Mouse (Mus musculus): ENCODE data around the gene Mindy4. TPM values are rescaled to one million over a fixed set of nuclear protein-coding genes. Genes with fewer than 3 reads are reported as not detected.

Mindy4 gene
- polyA plus RNA-seq, 1 experiment: 7.2 TPM

DNA sequence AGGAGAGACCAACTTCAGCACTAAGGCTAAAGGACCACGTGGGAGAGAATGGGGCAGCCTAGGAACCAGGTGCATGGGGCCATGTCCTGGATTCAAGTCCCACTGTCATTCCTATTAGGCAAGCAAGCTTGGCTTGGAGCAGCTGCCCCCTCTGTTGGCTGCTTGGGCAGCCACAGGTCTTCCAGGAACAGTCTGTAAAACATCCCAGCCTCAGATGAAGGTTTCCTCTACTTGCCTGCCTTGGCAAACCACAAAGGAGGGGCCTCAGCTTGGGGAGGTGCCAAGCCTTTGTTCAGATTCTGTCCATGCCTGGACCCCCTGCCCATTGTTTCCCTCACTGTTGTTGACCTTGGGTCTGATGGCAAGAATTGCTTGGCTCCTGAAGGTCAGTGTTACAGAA, 121.6 kb downstream of the Mindy4 start:
- Histone ChIP-seq H3K4me3 (ENCODE audit: insufficient read depth, low read length) (no peak overlapping the region), H3K4me1 (ENCODE audit: control insufficient read depth, insufficient read depth, low read length) (no peaks in the 10 kb centered on the region), H3K27ac (ENCODE audit: insufficient read depth, low read length) (no peak overlapping the region)
- TF ChIP-seq POLR2A (IDR thresholded peaks at IDR 0.05; ENCODE audit: extremely low read depth, insufficient read depth, low read length) (no peak), CTCF (IDR thresholded peaks at IDR 0.05; ENCODE audit: extremely low read depth, insufficient read depth, low read length) (no peak)

DNA sequence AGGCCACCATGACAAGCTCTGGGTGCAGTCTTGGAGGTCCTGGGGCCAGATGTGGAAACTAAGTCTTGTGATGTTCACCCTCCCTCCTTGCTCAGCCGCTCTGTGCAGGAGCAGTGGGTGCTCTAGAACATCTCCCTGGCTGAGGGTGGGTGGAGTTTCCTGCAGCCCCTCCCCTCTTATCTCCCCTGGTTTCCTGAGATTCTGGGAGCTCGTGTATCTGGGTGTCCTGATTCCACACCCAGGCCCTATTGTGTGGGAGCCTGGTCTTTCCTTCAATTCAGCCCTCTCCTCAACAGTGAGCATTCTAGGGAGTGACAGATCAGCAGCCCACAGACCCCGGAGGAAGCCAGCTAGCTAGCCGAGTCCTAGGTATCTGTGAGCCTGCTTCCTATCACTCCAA, 123.1 kb downstream of the Mindy4 start:
- H3K4me3 ChIP-seq (ENCODE audit: insufficient read depth, low read length): no peak overlapping the region
- TF ChIP-seq POLR2A (IDR thresholded peaks at IDR 0.05; ENCODE audit: extremely low read depth, insufficient read depth, low read length) (no peak), CTCF (IDR thresholded peaks at IDR 0.05; ENCODE audit: extremely low read depth, insufficient read depth, low read length) (no peak)
- no peaks in the 10 kb centered on the region for H3K4me1 ChIP-seq (ENCODE audit: control insufficient read depth, insufficient read depth, low read length)
- no peak overlapping the region for H3K27ac ChIP-seq (ENCODE audit: insufficient read depth, low read length)

DNA sequence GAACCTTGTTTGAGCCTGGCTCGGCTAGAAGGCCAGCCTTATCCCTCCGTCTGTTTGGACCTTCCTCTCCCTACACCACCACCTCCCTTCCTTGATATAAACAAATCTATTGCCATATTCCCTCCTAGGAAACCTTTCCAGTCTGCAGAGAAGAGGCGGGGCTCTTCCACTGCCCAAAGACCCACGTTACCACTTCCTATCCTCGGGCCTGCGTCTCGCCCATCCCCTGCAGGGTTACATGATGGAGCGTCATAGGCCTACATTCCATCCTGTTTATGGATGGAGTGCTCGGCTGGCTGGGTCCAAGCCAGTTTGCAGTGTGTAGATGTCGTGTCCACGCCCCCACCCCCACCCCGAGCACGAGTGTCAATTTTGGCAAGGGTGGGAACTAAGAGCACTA, 124.1 kb downstream of the Mindy4 start:
- no peaks in the 10 kb centered on the region for H3K4me1 ChIP-seq (ENCODE audit: control insufficient read depth, insufficient read depth, low read length)
- H3K27ac ChIP-seq (ENCODE audit: insufficient read depth, low read length): no peak overlapping the region
- no peak for TF ChIP-seq CTCF (IDR thresholded peaks at IDR 0.05; ENCODE audit: extremely low read depth, insufficient read depth, low read length)
- no peak overlapping the region for H3K4me3 ChIP-seq (ENCODE audit: insufficient read depth, low read length)

DNA sequence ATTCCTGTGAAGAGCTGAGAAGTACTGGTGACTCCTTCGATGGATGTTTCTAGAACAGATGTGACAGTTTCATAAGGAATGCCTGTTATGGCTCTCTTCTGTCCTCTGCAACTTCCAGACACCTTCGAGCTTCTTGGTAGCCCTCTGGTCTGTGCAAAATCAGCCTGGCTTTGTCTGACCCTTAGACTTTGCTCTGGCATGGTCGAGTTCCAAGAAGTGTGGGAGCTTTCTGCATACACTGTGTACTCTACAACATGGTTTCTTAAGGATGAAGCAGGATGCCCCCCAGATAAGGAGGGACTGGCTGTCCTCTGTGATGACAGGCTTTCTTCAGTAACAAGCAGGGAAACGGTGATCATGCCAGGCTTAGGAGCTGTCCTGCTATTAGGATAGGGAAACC, 125.0 kb downstream of the Mindy4 start:
- Histone ChIP-seq H3K4me3 (ENCODE audit: insufficient read depth, low read length) (no peak overlapping the region), H3K4me1 (ENCODE audit: control insufficient read depth, insufficient read depth, low read length) (no peaks in the 10 kb centered on the region), H3K27ac (ENCODE audit: insufficient read depth, low read length) (no peak overlapping the region)
- TF ChIP-seq CTCF (IDR thresholded peaks at IDR 0.05; ENCODE audit: extremely low read depth, insufficient read depth, low read length) (no peak), POLR2A (IDR thresholded peaks at IDR 0.05; ENCODE audit: extremely low read depth, insufficient read depth, low read length) (no peak)

DNA sequence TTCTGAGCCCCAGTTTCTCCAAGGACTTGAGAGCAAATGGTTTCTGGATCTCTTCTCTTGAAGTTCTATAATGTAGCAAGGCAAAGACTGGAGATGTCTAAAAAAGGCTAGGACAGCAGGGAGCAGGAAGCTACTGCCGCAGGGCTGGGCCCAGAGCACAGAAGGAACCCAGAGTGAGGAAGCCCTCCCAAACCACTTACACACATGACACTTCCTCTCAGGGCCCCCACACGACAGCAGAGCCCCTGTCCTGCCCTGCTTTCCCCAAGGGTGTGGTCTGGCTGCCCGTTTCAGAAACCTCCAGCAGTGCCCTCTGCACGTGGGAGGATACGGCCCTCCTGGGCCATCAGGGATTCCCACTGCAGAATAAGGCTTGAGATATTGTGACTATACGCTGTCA, 128.1 kb downstream of the Mindy4 start:
- no peak overlapping the region for H3K27ac ChIP-seq (ENCODE audit: insufficient read depth, low read length)
- H3K4me3 ChIP-seq (ENCODE audit: insufficient read depth, low read length): no peak overlapping the region
- no peaks in the 10 kb centered on the region for H3K4me1 ChIP-seq (ENCODE audit: control insufficient read depth, insufficient read depth, low read length)
- TF ChIP-seq POLR2A (IDR thresholded peaks at IDR 0.05; ENCODE audit: extremely low read depth, insufficient read depth, low read length) (no peak), CTCF (IDR thresholded peaks at IDR 0.05; ENCODE audit: extremely low read depth, insufficient read depth, low read length) (no peak)

DNA sequence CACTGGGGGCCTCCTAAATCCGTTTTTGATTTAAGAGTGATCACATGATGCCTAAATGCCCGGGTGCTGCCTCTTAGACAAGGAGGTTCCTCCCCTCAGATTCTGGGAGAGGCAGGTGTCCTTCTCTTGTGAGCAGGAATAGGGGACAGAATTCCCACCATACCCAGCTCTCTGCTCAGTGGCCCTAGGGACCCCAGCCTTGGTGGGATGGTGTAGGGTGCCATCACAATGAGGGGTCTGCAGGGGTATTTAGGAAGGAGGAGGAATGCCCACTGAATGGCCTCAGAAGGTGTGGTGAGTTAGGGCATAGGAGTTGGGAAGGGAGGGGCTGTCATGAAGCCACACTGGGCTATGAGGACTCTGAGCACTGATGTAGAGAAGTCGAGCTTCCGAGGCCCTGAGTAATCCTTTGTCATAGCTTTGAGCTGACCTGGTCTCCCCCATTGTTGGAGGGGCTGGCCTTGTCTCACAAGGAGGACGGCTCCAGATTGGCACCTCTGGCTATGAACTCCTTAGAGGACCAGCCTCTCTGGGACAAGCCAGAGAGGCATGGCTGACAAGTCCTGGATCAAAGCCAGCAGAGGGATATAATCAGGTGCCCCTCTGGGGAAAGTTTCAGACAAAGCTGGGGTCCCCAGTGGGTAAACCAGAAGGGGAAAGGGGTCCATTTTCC, 129.1 kb downstream of the Mindy4 start:
- Histone ChIP-seq H3K4me1 (ENCODE audit: control insufficient read depth, insufficient read depth, low read length) (no peaks in the 10 kb centered on the region), H3K27ac (ENCODE audit: insufficient read depth, low read length) (no peak overlapping the region), H3K4me3 (ENCODE audit: insufficient read depth, low read length) (no peak overlapping the region)
- TF ChIP-seq CTCF (IDR thresholded peaks at IDR 0.05; ENCODE audit: extremely low read depth, insufficient read depth, low read length) (no peak), POLR2A (IDR thresholded peaks at IDR 0.05; ENCODE audit: extremely low read depth, insufficient read depth, low read length) (no peak)

DNA sequence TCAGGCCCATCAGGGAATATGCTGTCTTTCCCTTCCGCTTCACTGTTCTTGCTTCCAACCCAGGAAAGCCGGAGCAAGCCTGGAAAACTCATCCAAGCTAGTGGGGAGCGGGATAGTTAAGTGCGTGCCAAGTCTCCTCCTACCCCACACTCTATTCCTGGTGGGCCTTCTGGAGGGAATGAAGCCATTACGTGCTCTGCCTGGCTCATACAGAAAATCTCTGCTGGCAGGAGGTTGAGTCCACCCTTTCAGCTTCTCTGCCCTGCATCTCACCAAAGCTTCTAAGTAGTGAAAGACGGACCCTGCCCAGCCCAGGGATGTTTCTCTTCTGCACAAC, 129.6 kb downstream of the Mindy4 start:
- Histone ChIP-seq H3K4me3 (ENCODE audit: insufficient read depth, low read length) (no peak overlapping the region), H3K27ac (ENCODE audit: insufficient read depth, low read length) (no peak overlapping the region), H3K4me1 (ENCODE audit: control insufficient read depth, insufficient read depth, low read length) (no peaks in the 10 kb centered on the region)
- TF ChIP-seq CTCF (IDR thresholded peaks at IDR 0.05; ENCODE audit: extremely low read depth, insufficient read depth, low read length) (no peak), POLR2A (IDR thresholded peaks at IDR 0.05; ENCODE audit: extremely low read depth, insufficient read depth, low read length) (no peak)

DNA sequence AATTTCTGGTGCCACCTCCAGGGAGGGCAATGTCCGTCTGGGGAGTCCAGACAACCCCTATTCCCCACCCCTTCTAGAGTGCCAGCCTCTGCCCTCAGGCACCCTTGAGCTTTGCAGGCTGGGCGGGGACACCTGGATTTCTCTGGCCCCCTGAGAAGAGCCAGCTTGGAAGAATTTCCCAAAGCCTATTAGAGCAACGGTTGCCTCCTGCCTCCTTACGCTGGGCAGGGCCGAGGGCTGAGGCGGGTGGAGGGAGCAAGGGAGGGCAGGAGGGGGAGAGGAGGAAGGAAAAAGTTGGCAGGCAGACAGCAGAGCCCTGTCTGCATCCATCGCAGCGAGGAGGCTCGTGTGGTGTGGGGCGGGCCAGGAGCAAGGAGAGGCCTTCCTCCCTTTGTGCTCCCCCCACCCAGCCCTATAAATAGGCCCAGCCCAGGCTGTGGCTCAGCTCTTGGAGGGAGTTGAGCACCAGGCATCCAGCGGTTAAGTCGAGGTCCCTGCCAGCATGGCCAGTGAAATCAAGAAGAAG, 132.9 kb downstream of the Mindy4 start, which contains the start of gene Aqp1:
Aqp1 (plus strand) TSS at position 444 of the 526 bp plus-strand sequence.
- TF ChIP-seq POLR2A (IDR thresholded peaks at IDR 0.05; ENCODE audit: extremely low read depth, insufficient read depth, low read length): no peak
- TF ChIP-seq CTCF (IDR thresholded peaks at IDR 0.05; ENCODE audit: extremely low read depth, insufficient read depth, low read length): no peak
- no peak within 1 kb of the TSS for H3K4me3 ChIP-seq (ENCODE audit: insufficient read depth, low read length)
- H3K27ac ChIP-seq (ENCODE audit: insufficient read depth, low read length): no peak within 1 kb of the TSS
- no peaks in the 10 kb centered on the region for H3K4me1 ChIP-seq (ENCODE audit: control insufficient read depth, insufficient read depth, low read length)

DNA sequence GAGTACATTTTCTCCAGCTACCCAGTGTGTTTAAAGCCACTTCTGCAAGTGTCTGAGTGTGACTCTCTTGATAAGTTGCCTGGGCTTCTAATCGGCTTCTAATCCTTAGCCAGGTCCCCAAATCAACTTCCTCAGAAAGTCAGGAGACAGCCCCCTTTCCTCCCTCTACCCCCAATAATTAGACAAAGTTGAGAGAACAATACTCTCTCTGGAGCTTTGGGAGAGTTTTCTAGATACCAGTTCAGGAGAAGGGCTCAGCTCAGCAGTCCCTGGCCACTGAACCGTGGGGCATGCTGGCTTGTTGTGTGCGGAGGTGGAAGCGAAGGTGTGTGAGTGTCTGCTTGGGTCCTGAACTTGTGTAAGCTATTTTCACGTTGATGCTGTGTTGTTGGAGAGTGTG, 134.1 kb downstream of the Mindy4 start:
- Histone ChIP-seq H3K27ac (ENCODE audit: insufficient read depth, low read length) (no peak overlapping the region), H3K4me1 (ENCODE audit: control insufficient read depth, insufficient read depth, low read length) (no peaks in the 10 kb centered on the region), H3K4me3 (ENCODE audit: insufficient read depth, low read length) (no peak overlapping the region)
- TF ChIP-seq CTCF (IDR thresholded peaks at IDR 0.05; ENCODE audit: extremely low read depth, insufficient read depth, low read length): no peak

DNA sequence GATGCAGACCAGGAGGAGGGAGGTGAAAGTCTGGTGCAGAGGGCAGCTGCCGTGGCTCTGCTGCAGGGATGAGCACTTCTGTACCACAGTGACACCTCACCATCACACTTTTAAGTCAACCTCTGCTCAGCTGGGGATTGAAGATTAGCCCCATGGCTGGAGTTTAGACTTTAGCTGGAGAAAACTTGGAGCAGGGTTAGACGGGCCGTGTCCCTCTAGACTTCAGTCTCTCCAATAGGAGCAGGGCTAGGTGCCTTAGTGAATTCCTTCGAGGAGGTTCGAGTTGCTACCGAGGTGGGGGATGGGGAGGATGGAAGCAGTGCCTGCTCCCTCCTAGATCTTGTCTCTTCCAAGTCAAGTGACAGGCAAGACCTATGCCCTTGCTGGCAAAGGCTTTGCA, 134.9 kb downstream of the Mindy4 start:
- Histone ChIP-seq H3K4me3 (ENCODE audit: insufficient read depth, low read length) (no peak overlapping the region), H3K27ac (ENCODE audit: insufficient read depth, low read length) (no peak overlapping the region)
- TF ChIP-seq CTCF (IDR thresholded peaks at IDR 0.05; ENCODE audit: extremely low read depth, insufficient read depth, low read length): no peak
- TF ChIP-seq POLR2A (IDR thresholded peaks at IDR 0.05; ENCODE audit: extremely low read depth, insufficient read depth, low read length): no peak

More for the DNA sequence above, 134.9 kb downstream of the Mindy4 start:
- no peaks in the 10 kb centered on the region for H3K4me1 ChIP-seq (ENCODE audit: control insufficient read depth, insufficient read depth, low read length)
